Mouse (Mus musculus) ES-E14 (cell line): ENCODE results near the gene Tenm3. TPM values are rescaled to one million over a fixed set of nuclear protein-coding genes. Genes with fewer than 3 reads are reported as not detected.

Source experiments
- DNase-seq: peaks from one replicate; pipeline ENCODE4 v3.0.0-alpha.2; 2013; ENCODE audit warnings: low read depth, low spot score
- H3K27ac ChIP-seq: 2 replicates; pipeline ENCODE4 v1.5.1; 2012; ENCODE audit warnings: low read depth, mild to moderate bottlenecking, low read length, moderate library complexity, mixed read lengths; ENCODE audit not compliant: poor library complexity, insufficient read depth, severe bottlenecking
- H3K36me3 ChIP-seq: 2 replicates; pipeline ENCODE4 v1.6.1; 2012; ENCODE audit warnings: mild to moderate bottlenecking, low read length, moderate library complexity, mixed read lengths; ENCODE audit not compliant: control insufficient read depth, poor library complexity, insufficient read depth, severe bottlenecking
- H3K4me1 ChIP-seq, 2 experiments: fragments of 150-350 bp in 1 of 2; sonication (generic) in 1 of 2; 2 replicates each; pipeline ENCODE4 v1.6.1; 2012; ENCODE audit warnings: low read length in 2 of 2, mild to moderate bottlenecking in 1 of 2, mixed read lengths in 1 of 2; ENCODE audit not compliant: control insufficient read depth in 2 of 2, insufficient read depth in 2 of 2, poor library complexity in 1 of 2
- H3K4me3 ChIP-seq, 2 experiments: fragments of 150-350 bp in 1 of 2; sonication (generic) in 1 of 2; 2 replicates each; pipeline ENCODE4 v1.5.1; 2012; ENCODE audit warnings: low read length in 2 of 2, low read depth in 1 of 2, mild to moderate bottlenecking in 1 of 2, mixed read lengths in 1 of 2; ENCODE audit not compliant: insufficient read depth in 1 of 2, poor library complexity in 1 of 2, severe bottlenecking in 1 of 2
- H3K9ac ChIP-seq: 2 replicates; pipeline ENCODE4 v1.6.1; 2012; ENCODE audit warnings: low read depth, mild to moderate bottlenecking, low read length, mixed read lengths; ENCODE audit not compliant: poor library complexity, insufficient read depth, severe bottlenecking
- H3K9me3 ChIP-seq: fragments of 150-350 bp; sonication (generic); 2 replicates; pipeline ENCODE4 v1.6.1; 2012; ENCODE audit warnings: low read depth, mild to moderate bottlenecking, low read length; ENCODE audit not compliant: control insufficient read depth, insufficient read depth
- CHD2 ChIP-seq: IDR thresholded peaks from 2 replicates; pipeline ENCODE4 v1.6.1; 2014; ENCODE audit warnings: mild to moderate bottlenecking, low read depth, low read length, inconsistent platforms
- HCFC1 ChIP-seq: IDR thresholded peaks from 2 replicates; pipeline ENCODE4 v1.6.1; 2012; ENCODE audit warnings: low read length, inconsistent platforms, borderline replicate concordance; ENCODE audit not compliant: insufficient read depth
- MAFK ChIP-seq: IDR thresholded peaks from 2 replicates; pipeline ENCODE4 v1.6.1; 2014; ENCODE audit warnings: mild to moderate bottlenecking, low read depth, low read length, inconsistent platforms; ENCODE audit not compliant: insufficient read depth
- ZC3H11A ChIP-seq: IDR thresholded peaks from 2 replicates; pipeline ENCODE4 v1.6.1; 2012; ENCODE audit warnings: low read depth, mild to moderate bottlenecking, inconsistent platforms, low read length, borderline replicate concordance
- ZNF384 ChIP-seq: IDR thresholded peaks from 2 replicates; pipeline ENCODE4 v1.6.1; 2012; ENCODE audit warnings: low read depth, low read length, inconsistent platforms
- in situ Hi-C, 2 experiments: fragments of 600-800 bp; cut with MboI; formaldehyde crosslinking; loops; one replicate each; pipeline ENCODE4 v1.15.1; 2025; ENCODE audit warnings: low sequenced_read_pairs in 2 of 2, inconsistent platforms in 1 of 2; ENCODE audit not compliant: unreplicated experiment in 2 of 2
- total RNA-seq: library from RNA; depleted of rRNA; stranded (reverse); fragments of 300-350 nt; gene quantifications from 2 replicates; pipeline ENCODE4 v1.2.3, GENCODE M21; 2012

Tenm3 gene
- total RNA-seq, 1 experiment, result 33.5 TPM

DNA sequence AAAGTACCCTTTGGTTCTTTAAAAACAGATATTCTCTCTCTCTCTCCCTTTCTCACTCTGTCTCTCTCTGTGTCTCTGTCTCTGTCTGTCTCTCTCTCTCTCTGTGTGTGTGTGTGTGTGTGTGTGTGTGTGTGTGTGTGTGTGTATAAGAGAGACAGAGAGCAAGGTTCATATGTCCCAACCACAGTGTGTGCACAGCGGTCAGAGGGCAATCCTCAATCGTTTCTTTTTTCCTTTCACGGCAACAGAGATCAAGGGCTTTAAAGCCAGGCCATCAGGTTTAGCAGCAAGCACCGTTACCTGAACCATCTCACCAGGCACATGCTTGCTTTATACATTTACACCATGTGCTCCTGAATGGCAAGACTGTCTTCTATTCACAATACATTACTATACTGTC, 110.7 kb downstream of the Tenm3 start:
- no peaks in the 10 kb centered on the region for H3K9me3 ChIP-seq
- no peaks in the 10 kb centered on the region for H3K36me3 ChIP-seq
- H3K27ac ChIP-seq, result no peak overlapping the region
- DNase-seq, result no peak
- TF ChIP-seq HCFC1 (no peak), ZC3H11A (no peak), CHD2 (no peak), ZNF384 (no peak), MAFK (no peak)
- H3K4me3 ChIP-seq, result no peak overlapping the region
- in situ Hi-C loops, result no loop called here
- H3K4me1 ChIP-seq, result peaks cover 7% of the 10 kb centered on the region in 2 experiments
- H3K9ac ChIP-seq, result no peak overlapping the region

DNA sequence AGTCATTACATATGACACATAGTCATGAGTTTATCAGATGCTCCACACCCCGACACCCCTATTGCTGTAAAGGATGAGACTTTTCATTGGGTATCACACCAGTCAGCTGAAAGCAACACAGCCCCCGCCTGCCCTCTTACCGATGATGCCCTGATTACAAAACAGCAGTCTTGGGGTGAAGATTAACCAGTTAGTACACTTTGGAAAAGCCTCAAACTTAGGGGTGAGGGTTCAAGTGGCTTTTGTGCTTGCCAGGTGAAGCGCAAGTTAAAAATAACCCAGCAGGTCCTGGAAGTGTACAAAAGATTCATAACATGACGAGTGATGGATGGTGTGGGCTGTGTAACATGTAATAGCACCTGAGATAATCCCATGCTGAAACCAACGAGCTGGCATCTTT, 113.0 kb downstream of the Tenm3 start:
- DNase-seq, result no peak
- in situ Hi-C loops, result no loop called here

DNA sequence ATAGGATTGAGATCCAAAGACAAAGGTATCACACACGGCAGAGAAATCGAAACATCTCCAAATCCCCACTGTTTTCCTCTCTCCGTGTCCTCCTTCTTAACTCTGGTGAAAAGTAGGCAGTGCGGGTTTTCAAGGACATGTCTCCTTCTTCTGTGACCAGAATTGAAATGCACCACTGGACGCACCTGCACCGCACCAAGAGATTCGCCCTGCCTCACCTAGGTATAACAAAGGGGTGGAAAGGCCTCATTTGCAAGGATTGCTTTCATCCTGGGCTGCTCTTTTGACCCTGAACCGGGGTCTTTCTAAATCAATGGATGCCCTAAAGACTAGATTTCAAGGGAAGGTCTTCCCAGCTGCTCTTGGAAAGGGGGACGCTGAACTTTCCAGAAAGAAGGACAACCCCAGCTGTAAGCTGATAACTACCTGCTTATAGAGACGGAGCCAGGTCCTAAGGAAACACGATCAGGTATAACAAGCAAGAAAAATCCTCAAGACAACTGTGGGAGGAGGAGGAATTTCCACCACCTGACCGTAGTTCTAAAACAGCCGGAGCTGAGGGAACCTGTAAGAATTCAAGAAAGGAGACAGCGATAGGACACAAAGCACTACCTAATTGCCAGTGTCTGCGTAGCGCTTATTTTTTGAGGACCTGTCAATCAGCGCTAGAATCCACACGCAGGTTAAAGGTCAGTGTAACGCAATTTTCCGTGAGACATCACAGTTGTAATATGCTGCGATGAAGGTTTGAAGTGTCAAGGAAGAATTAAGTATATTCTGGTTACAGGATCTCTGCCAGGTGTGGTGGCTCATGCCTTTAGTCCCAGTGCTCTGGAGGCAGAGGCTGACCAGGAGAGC, 114.7 kb downstream of the Tenm3 start:
- Histone ChIP-seq H3K4me3 (0 out of 4 replicates have a peak overlapping the region, but pooled peaks of 1 of the 2 experiments have one; percentile 2), H3K36me3 (no peaks in the 10 kb centered on the region), H3K27ac (no peak overlapping the region), H3K9ac (no peak overlapping the region), H3K4me1 (peaks cover 6 to 7% of the 10 kb centered on the region in 2 experiments), H3K9me3 (no peaks in the 10 kb centered on the region)
- no peak for TF ChIP-seq CHD2
- no peak for DNase-seq
- in situ Hi-C loops, result no loop called here

More for the DNA sequence above, 113.0 kb downstream of the Tenm3 start:
- no peaks in the 10 kb centered on the region for H3K9me3 ChIP-seq
- H3K9ac ChIP-seq, result no peak overlapping the region
- no peak overlapping the region for H3K4me3 ChIP-seq
- H3K4me1 ChIP-seq, result peaks cover 7% of the 10 kb centered on the region in 2 experiments
- no peak for TF ChIP-seq HCFC1
- TF ChIP-seq ZC3H11A, result no peak
- TF ChIP-seq CHD2, result no peak
- TF ChIP-seq MAFK, result no peak
- TF ChIP-seq ZNF384, result no peak
- H3K27ac ChIP-seq, result no peak overlapping the region
- H3K36me3 ChIP-seq, result no peaks in the 10 kb centered on the region

DNA sequence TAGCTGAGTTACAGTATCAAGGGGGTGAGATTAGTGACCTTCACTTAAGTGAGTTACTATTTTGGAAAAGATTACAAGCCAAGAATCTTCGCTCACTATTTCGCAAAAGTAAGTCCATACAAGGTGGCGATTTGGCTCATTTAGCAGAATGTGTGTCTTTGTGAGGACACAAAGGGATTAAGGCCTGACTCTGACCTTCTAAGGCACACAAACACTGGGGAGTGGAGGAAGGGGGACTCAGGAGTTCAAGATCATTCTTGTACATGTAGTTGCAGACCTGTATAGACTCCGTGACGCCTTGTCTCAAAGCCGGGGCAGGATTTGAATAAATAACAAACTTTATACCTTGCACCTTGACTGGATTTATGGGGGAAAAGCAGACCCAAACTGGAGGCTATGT, 115.7 kb downstream of the Tenm3 start:
- H3K36me3 ChIP-seq, result no peaks in the 10 kb centered on the region
- H3K9ac ChIP-seq, result no peak overlapping the region
- no peak overlapping the region for H3K27ac ChIP-seq
- no peak for DNase-seq
- in situ Hi-C loops, result no loop called here
- no peak for TF ChIP-seq HCFC1
- no peak overlapping the region; a peak in 1 of 4 replicates for H3K4me3 ChIP-seq
- H3K4me1 ChIP-seq, result peaks cover 6 to 7% of the 10 kb centered on the region in 2 experiments
- H3K9me3 ChIP-seq, result no peaks in the 10 kb centered on the region

DNA sequence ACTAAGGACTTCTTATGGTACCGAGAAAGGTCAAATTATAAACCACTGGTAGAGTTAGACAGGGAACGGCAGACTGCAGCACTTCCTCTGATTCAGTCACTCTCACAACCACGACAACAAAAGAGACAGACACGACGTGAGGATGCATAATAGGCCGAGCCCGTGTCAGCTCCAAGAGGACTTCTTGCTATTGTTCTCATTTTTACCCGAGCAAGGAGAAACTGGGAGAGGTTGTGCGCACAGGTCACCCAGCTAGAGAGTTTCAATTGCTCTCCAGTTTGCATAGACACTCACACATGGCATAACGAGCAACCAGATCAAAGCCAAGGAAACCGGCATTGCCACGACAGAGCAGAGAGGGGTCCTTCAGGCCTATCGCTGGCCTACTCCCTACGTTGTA, 121.0 kb downstream of the Tenm3 start:
- no peaks in the 10 kb centered on the region for H3K9me3 ChIP-seq
- no peak overlapping the region for H3K9ac ChIP-seq
- no peak overlapping the region for H3K4me3 ChIP-seq
- DNase-seq, result no peak
- H3K36me3 ChIP-seq, result no peaks in the 10 kb centered on the region
- no peak overlapping the region for H3K27ac ChIP-seq
- TF ChIP-seq CHD2 (no peak), ZC3H11A (no peak), MAFK (no peak)
- H3K4me1 ChIP-seq, result peaks cover 0 to 4% of the 10 kb centered on the region in 2 experiments; a peak in 1 of 4 replicates
- in situ Hi-C loops, result no loop called here
